Mouse (Mus musculus) stomach, embryonic 16.5 days (tissue): ENCODE results near the gene Usp3. TPM values are rescaled to one million over a fixed set of nuclear protein-coding genes. Genes with fewer than 3 reads are reported as not detected.

Experiments
- polyA plus RNA-seq: library from polyadenylated mRNA; unstranded; fragments of >200 nt; fragmentation: Nextera tagmentation; extraction: Ambion mirVana; gene quantifications from 2 replicates; pipeline ENCODE4 v1.2.1, GENCODE M21; 2015

The Usp3 gene
- polyA plus RNA-seq, 1 experiment from 2014 or later: 54.5 TPM

Other genes starting within 250 kb of the Usp3 start
- gene Herc1, start 242.7 kb downstream of the Usp3 start, polyA plus RNA-seq: 20.0 and 22.1 TPM in 2 replicates
- gene Fbxl22, start 78.5 kb downstream of the Usp3 start, polyA plus RNA-seq: 26.6 and 27.1 TPM in 2 replicates
- gene Car12, start 120.5 kb upstream of the Usp3 start, polyA plus RNA-seq: 19.3 and 25.5 TPM in 2 replicates
- gene Aph1b, start 202.3 kb upstream of the Usp3 start, polyA plus RNA-seq: 11.6 and 11.7 TPM in 2 replicates
- 0.48 and 0.89 TPM in 2 replicates for gene Gm10647, start 203.9 kb upstream of the Usp3 start, polyA plus RNA-seq
- 4.0 and 5.2 TPM in 2 replicates for gene Aph1c, start 241.6 kb upstream of the Usp3 start, polyA plus RNA-seq